Comparison of ENCODE assay signal across 8 mouse cellular contexts in genomic region chr14:21053586-21053985, GRCm38 (mm10). TPM values are rescaled to one million over a fixed set of nuclear protein-coding genes. Genes with fewer than 3 reads are reported as not detected.
DNase-seq lines count a peak whose midpoint lies in the region; ATAC-seq and TF ChIP-seq lines count a peak whose summit lies in the region.

No protein-coding gene starts in this region.

- H3K27me3 ChIP-seq in embryonic facial prominence, embryonic 12.5 days, result no peaks in the 10 kb centered on the region
- no peaks in the 10 kb centered on the region for H3K27me3 ChIP-seq in intestine, postnatal 0 days (replicated peaks; ENCODE audit: control insufficient read depth, insufficient read depth, low read length)
- H3K27me3 ChIP-seq in midbrain, embryonic 13.5 days, result no peaks in the 10 kb centered on the region

- H3K9ac ChIP-seq in embryonic facial prominence, embryonic 12.5 days, result no peak overlapping the region
- no peak overlapping the region for H3K9ac ChIP-seq in intestine, postnatal 0 days (ENCODE audit: low read depth, low read length)
- no peak overlapping the region for H3K9ac ChIP-seq in midbrain, embryonic 13.5 days (replicated peaks)

- TF ChIP-seq CTCF in layer of hippocampus, adult 2 months (conservative IDR thresholded peaks at IDR 0.05), result no peak
- no peak for TF ChIP-seq CTCF in intestine, postnatal 0 days (IDR thresholded peaks at IDR 0.05; ENCODE audit: low read depth)

- H3K27ac ChIP-seq in layer of hippocampus, adult 2 months, result no peak overlapping the region
- H3K27ac ChIP-seq in embryonic facial prominence, embryonic 12.5 days, result no peak overlapping the region
- no peak overlapping the region for H3K27ac ChIP-seq in intestine, postnatal 0 days (ENCODE audit: low read depth, low read length)
- no peak overlapping the region for H3K27ac ChIP-seq in midbrain, embryonic 13.5 days

- 49% methylated on average over 7 of the region's 7 CpGs for WGBS in embryonic facial prominence, embryonic 12.5 days
- whole genome bisulfite sequencing in intestine, postnatal 0 days, result 43% methylated on average over 7 of the region's 7 CpGs
- 49% methylated on average over 7 of the region's 7 CpGs for WGBS in midbrain, embryonic 13.5 days

- H3K36me3 ChIP-seq in embryonic facial prominence, embryonic 12.5 days, result no peaks in the 10 kb centered on the region
- 0 out of 2 replicates have a peak, but pooled peaks cover 3% of the 10 kb centered on the region for H3K36me3 ChIP-seq in intestine, postnatal 0 days (ENCODE audit: control insufficient read depth, insufficient read depth)
- H3K36me3 ChIP-seq in midbrain, embryonic 13.5 days, result no peaks in the 10 kb centered on the region

- ATAC-seq in embryonic facial prominence, embryonic 12.5 days (ENCODE audit: insufficient number of reproducible peaks, insufficient read depth, low FRiP score, low TSS enrichment), result no peak
- ATAC-seq in intestine, postnatal 0 days, result no peak
- ATAC-seq in midbrain, embryonic 13.5 days, result no peak

- DNase-seq in layer of hippocampus, adult 2 months (ENCODE audit: low spot score in 2 of 2), result no peak
- DNase-seq in layer of hippocampus, postnatal 10 days (ENCODE audit: low spot score in 2 of 2), result no peak
- DNase-seq in retina, embryonic 14.5 days (ENCODE audit: low spot score), result no peak
- no peak for DNase-seq in adrenal gland, postnatal 4 days (ENCODE audit: low spot score in 2 of 2)
- DNase-seq in frontal cortex, adult 2 months (ENCODE audit: extremely low spot score in 1 of 2, low spot score in 1 of 2), result no peak

- H3K4me2 ChIP-seq in embryonic facial prominence, embryonic 12.5 days (replicated peaks), result peak overlapping the region; percentile 84
- H3K4me2 ChIP-seq in intestine, postnatal 0 days (replicated peaks; ENCODE audit: low read depth), result peak overlapping the region; percentile 89
- peak overlapping the region; percentile 82 for H3K4me2 ChIP-seq in midbrain, embryonic 13.5 days (replicated peaks)

- H3K4me3 ChIP-seq in layer of hippocampus, adult 2 months, result peak overlapping the region; percentile 100
- peak overlapping the region; percentile 73 for H3K4me3 ChIP-seq in embryonic facial prominence, embryonic 12.5 days
- H3K4me3 ChIP-seq in intestine, postnatal 0 days (ENCODE audit: low read depth, low read length), result peak overlapping the region; percentile 86
- no peak overlapping the region for H3K4me3 ChIP-seq in midbrain, embryonic 13.5 days (replicated peaks)

- peaks cover 2% of the 10 kb centered on the region; the same call in 1 of the 2 replicates for H3K4me1 ChIP-seq in embryonic facial prominence, embryonic 12.5 days
- no peaks in the 10 kb centered on the region for H3K4me1 ChIP-seq in intestine, postnatal 0 days (replicated peaks; ENCODE audit: control insufficient read depth, insufficient read depth, low read length)
- H3K4me1 ChIP-seq in midbrain, embryonic 13.5 days (replicated peaks), result peaks cover 12% of the 10 kb centered on the region

- no peaks in the 10 kb centered on the region for H3K9me3 ChIP-seq in embryonic facial prominence, embryonic 12.5 days
- H3K9me3 ChIP-seq in intestine, postnatal 0 days (ENCODE audit: control insufficient read depth), result no peaks in the 10 kb centered on the region
- no peaks in the 10 kb centered on the region for H3K9me3 ChIP-seq in midbrain, embryonic 13.5 days

RNA-seq across cellular contexts. Expression of gene Adk, which starts 1.2 kb away (rescaled TPM):
- 10 to 100 TPM; 62.5 to 72.3 TPM for total RNA-seq in layer of hippocampus, adult 2 months (2021)
- 10 to 100 TPM; 70.3 to 70.6 TPM for total RNA-seq in layer of hippocampus, postnatal 10 days (2021)
- polyA plus RNA-seq in embryonic facial prominence, embryonic 12.5 days (2016; fragmentation: Nextera tagmentation; extraction: Ambion mirVana), result 133 and 135 TPM in 2 replicates
- 240 and 254 TPM in 2 replicates for polyA plus RNA-seq in intestine, postnatal 0 days (2015; fragmentation: Nextera tagmentation; extraction: Ambion mirVana)
- polyA plus RNA-seq in midbrain, embryonic 13.5 days (2015; fragmentation: Nextera tagmentation; extraction: Ambion mirVana), result 50.0 and 53.5 TPM in 2 replicates
- total RNA-seq in adrenal gland, postnatal 4 days (2021), result 100 to 1,000 TPM; 123 to 142 TPM
- polyA plus RNA-seq in frontal cortex, adult 2 months (2012; rRNA removed), result 80.6 and 84.0 TPM in 2 replicates

RNA-seq across cellular contexts. Expression of gene Ap3m1, which starts 1.3 kb away (rescaled TPM):
- total RNA-seq in layer of hippocampus, adult 2 months (2021), result 10 to 100 TPM; 67.0 to 70.9 TPM
- 10 to 100 TPM; 81.8 to 86.9 TPM for total RNA-seq in layer of hippocampus, postnatal 10 days (2021)
- 80.6 and 87.3 TPM in 2 replicates for polyA plus RNA-seq in embryonic facial prominence, embryonic 12.5 days (2016; fragmentation: Nextera tagmentation; extraction: Ambion mirVana)
- polyA plus RNA-seq in intestine, postnatal 0 days (2015; fragmentation: Nextera tagmentation; extraction: Ambion mirVana), result 58.8 and 60.0 TPM in 2 replicates
- 103 TPM in 2 replicates for polyA plus RNA-seq in midbrain, embryonic 13.5 days (2015; fragmentation: Nextera tagmentation; extraction: Ambion mirVana)
- total RNA-seq in adrenal gland, postnatal 4 days (2021), result 10 to 100 TPM; 72.4 to 81.7 TPM
- 54.2 and 57.1 TPM in 2 replicates for polyA plus RNA-seq in frontal cortex, adult 2 months (2012; rRNA removed)
